Mouse (Mus musculus) CH12.LX (cell line): ENCODE results near the gene Psmd14. TPM values are rescaled to one million over a fixed set of nuclear protein-coding genes. Genes with fewer than 3 reads are reported as not detected.

Experiments
- DNase-seq: peaks from one replicate; pipeline ENCODE4 v3.0.0-alpha.2; 2013; ENCODE audit errors: extremely low read depth
- H3K27ac ChIP-seq: 2 replicates; pipeline ENCODE4 v1.5.1; 2012; ENCODE audit warnings: low read depth, mild to moderate bottlenecking, control low read depth, moderate library complexity; ENCODE audit not compliant: insufficient read depth
- H3K27me3 ChIP-seq: replicated peaks from 2 replicates; pipeline ENCODE3; 2012; ENCODE audit warnings: inconsistent platforms
- H3K36me3 ChIP-seq, 2 experiments: replicated peaks in 1 of 2; 2 replicates each; pipeline versions ENCODE3 to v1.6.1; 2012; ENCODE audit warnings: inconsistent platforms in 1 of 2, low read length in 1 of 2, mild to moderate bottlenecking in 1 of 2, mixed read lengths in 1 of 2, moderate library complexity in 1 of 2; ENCODE audit not compliant: control insufficient read depth in 1 of 2, insufficient read depth in 1 of 2
- H3K4me1 ChIP-seq, 2 experiments: 2 replicates each; pipeline ENCODE4 v1.6.1; 2012; ENCODE audit warnings: inconsistent platforms in 1 of 2, moderate library complexity in 1 of 2; ENCODE audit not compliant: insufficient read depth in 2 of 2, control insufficient read depth in 1 of 2
- H3K4me2 ChIP-seq: 2 replicates; pipeline ENCODE4 v1.6.1; 2012; ENCODE audit warnings: low read depth, mild to moderate bottlenecking, control low read depth; ENCODE audit not compliant: poor library complexity, insufficient read depth, severe bottlenecking
- H3K4me3 ChIP-seq, 3 experiments: fragments of 150-350 bp in 1 of 3; sonication (generic) in 1 of 3; replicated peaks in 1 of 3; 2 replicates each; pipeline versions ENCODE3 to v1.5.1; 2011 to 2012; ENCODE audit warnings: low read depth in 2 of 3, low read length in 2 of 3, mild to moderate bottlenecking in 2 of 3, moderate library complexity in 2 of 3, control low read depth in 1 of 3, improper control_type of control experiment in 1 of 3, inconsistent platforms in 1 of 3, mixed read lengths in 1 of 3; ENCODE audit not compliant: poor library complexity in 1 of 3
- H3K79me2 ChIP-seq: replicated peaks from 2 replicates; pipeline ENCODE4 v1.6.1; 2012; ENCODE audit warnings: mild to moderate bottlenecking, moderate library complexity; ENCODE audit not compliant: control insufficient read depth, poor library complexity, insufficient read depth, severe bottlenecking; ENCODE audit errors: extremely low read depth
- H3K9ac ChIP-seq: 2 replicates; pipeline ENCODE4 v1.6.1; 2012; ENCODE audit warnings: low read depth, mild to moderate bottlenecking, control low read depth, moderate library complexity; ENCODE audit not compliant: insufficient read depth
- H3K9me3 ChIP-seq: replicated peaks from 2 replicates; pipeline ENCODE3; 2012; ENCODE audit warnings: low read length, inconsistent platforms, mixed read lengths
- BHLHE40 ChIP-seq: IDR thresholded peaks from 2 replicates; pipeline ENCODE4 v1.6.1; 2011; ENCODE audit warnings: mild to moderate bottlenecking, low read depth, low read length, improper control_type of control experiment
- CHD1 ChIP-seq: IDR thresholded peaks from 2 replicates; pipeline ENCODE4 v1.6.1; 2012; ENCODE audit warnings: low read depth, low read length, improper control_type of control experiment, inconsistent platforms
- CHD2 ChIP-seq: IDR thresholded peaks from 2 replicates; pipeline ENCODE4 v1.6.1; 2011; ENCODE audit warnings: low read length, improper control_type of control experiment
- CTCF ChIP-seq, 2 experiments: IDR thresholded peaks in 1 of 2; conservative IDR thresholded peaks in 1 of 2; 2 replicates each; pipeline ENCODE4 v1.5.1; 2011 to 2012; ENCODE audit warnings: low read depth in 2 of 2, low read length in 2 of 2, improper control_type of control experiment in 1 of 2, inconsistent platforms in 1 of 2, mild to moderate bottlenecking in 1 of 2, moderate library complexity in 1 of 2
- E2F4 ChIP-seq: IDR thresholded peaks from 2 replicates; pipeline ENCODE4 v1.6.1; 2011; ENCODE audit warnings: low read depth, low read length, improper control_type of control experiment; ENCODE audit not compliant: insufficient replicate concordance
- ELF1 ChIP-seq: IDR thresholded peaks from 2 replicates; pipeline ENCODE4 v1.6.1; 2014; ENCODE audit warnings: low read depth, mild to moderate bottlenecking, inconsistent platforms, low read length, improper control_type of control experiment
- EP300 ChIP-seq: IDR thresholded peaks from 2 replicates; pipeline ENCODE4 v1.6.1; 2011; ENCODE audit warnings: low read length, improper control_type of control experiment
- ETS1 ChIP-seq: conservative IDR thresholded peaks from 2 replicates; pipeline ENCODE4 v1.6.1; 2012; ENCODE audit warnings: low read depth, mild to moderate bottlenecking, inconsistent platforms, low read length, improper control_type of control experiment, moderate library complexity
- HCFC1 ChIP-seq: IDR thresholded peaks from 2 replicates; pipeline ENCODE4 v1.6.1; 2012; ENCODE audit warnings: low read depth, mild to moderate bottlenecking, inconsistent platforms, low read length, improper control_type of control experiment
- IRF4 ChIP-seq: IDR thresholded peaks from 2 replicates; pipeline ENCODE4 v1.6.1; 2014; ENCODE audit warnings: low read depth, mild to moderate bottlenecking, inconsistent platforms, low read length, improper control_type of control experiment
- JUN ChIP-seq: IDR thresholded peaks from 2 replicates; pipeline ENCODE4 v1.6.1; 2011; ENCODE audit warnings: low read depth, mild to moderate bottlenecking, low read length, improper control_type of control experiment, moderate library complexity; ENCODE audit not compliant: insufficient read depth
- JUND ChIP-seq: conservative IDR thresholded peaks from 2 replicates; pipeline ENCODE4 v1.6.1; 2011; ENCODE audit warnings: low read depth, low read length, improper control_type of control experiment
- KAT2A ChIP-seq: IDR thresholded peaks from 2 replicates; pipeline ENCODE4 v1.6.1; 2012; ENCODE audit warnings: low read length, improper control_type of control experiment, inconsistent platforms; ENCODE audit not compliant: insufficient replicate concordance
- MAFK ChIP-seq: IDR thresholded peaks from 2 replicates; pipeline ENCODE4 v1.6.1; 2011; ENCODE audit warnings: low read length, improper control_type of control experiment; ENCODE audit not compliant: insufficient replicate concordance
- MAX ChIP-seq: IDR thresholded peaks from 2 replicates; pipeline ENCODE4 v1.6.1; 2011; ENCODE audit warnings: low read length, improper control_type of control experiment
- MAZ ChIP-seq: IDR thresholded peaks from 2 replicates; pipeline ENCODE4 v1.6.1; 2012; ENCODE audit warnings: low read depth, mild to moderate bottlenecking, inconsistent platforms, low read length, improper control_type of control experiment, moderate library complexity
- MEF2A ChIP-seq: IDR thresholded peaks from 2 replicates; pipeline ENCODE4 v1.6.1; 2014; ENCODE audit warnings: low read depth, mild to moderate bottlenecking, inconsistent platforms, low read length, improper control_type of control experiment, borderline replicate concordance
- MXI1 ChIP-seq: IDR thresholded peaks from 2 replicates; pipeline ENCODE4 v1.6.1; 2011; ENCODE audit warnings: mild to moderate bottlenecking, low read depth, low read length, improper control_type of control experiment
- MYC ChIP-seq: IDR thresholded peaks from 2 replicates; pipeline ENCODE4 v1.6.1; 2011; ENCODE audit warnings: low read depth, mild to moderate bottlenecking, improper control_type of control experiment, low read length
- NELFE ChIP-seq: IDR thresholded peaks from 2 replicates; pipeline ENCODE4 v1.6.1; 2011; ENCODE audit warnings: low read depth, low read length, improper control_type of control experiment
- NRF1 ChIP-seq: IDR thresholded peaks from 2 replicates; pipeline ENCODE4 v1.6.1; 2014; ENCODE audit warnings: low read depth, mild to moderate bottlenecking, inconsistent platforms, low read length, improper control_type of control experiment, moderate library complexity
- PAX5 ChIP-seq: IDR thresholded peaks from 2 replicates; pipeline ENCODE4 v1.6.1; 2012; ENCODE audit warnings: low read length, inconsistent platforms, mixed read lengths
- POLR2AphosphoS2 ChIP-seq: IDR thresholded peaks from 2 replicates; pipeline ENCODE4 v1.6.1; 2011; ENCODE audit warnings: low read depth, low read length, improper control_type of control experiment
- RAD21 ChIP-seq: IDR thresholded peaks from 2 replicates; pipeline ENCODE4 v1.6.1; 2011; ENCODE audit warnings: low read depth, mild to moderate bottlenecking, low read length, improper control_type of control experiment, moderate library complexity
- RCOR1 ChIP-seq: conservative IDR thresholded peaks from 2 replicates; pipeline ENCODE4 v1.6.1; 2012; ENCODE audit warnings: low read depth, mild to moderate bottlenecking, inconsistent platforms, low read length, improper control_type of control experiment
- SIN3A ChIP-seq: IDR thresholded peaks from 2 replicates; pipeline ENCODE4 v1.6.1; 2012; ENCODE audit warnings: low read length, improper control_type of control experiment, inconsistent platforms
- TBP ChIP-seq: conservative IDR thresholded peaks from 2 replicates; pipeline ENCODE4 v1.6.1; 2011; ENCODE audit warnings: low read depth, low read length, improper control_type of control experiment
- UBTF ChIP-seq: IDR thresholded peaks from 2 replicates; pipeline ENCODE4 v1.6.1; 2012; ENCODE audit warnings: low read depth, mild to moderate bottlenecking, inconsistent platforms, low read length, improper control_type of control experiment, moderate library complexity
- USF2 ChIP-seq: conservative IDR thresholded peaks from 2 replicates; pipeline ENCODE4 v1.6.1; 2011; ENCODE audit warnings: low read depth, low read length, improper control_type of control experiment
- ZC3H11A ChIP-seq: IDR thresholded peaks from 2 replicates; pipeline ENCODE4 v1.6.1; 2012; ENCODE audit warnings: low read depth, mild to moderate bottlenecking, inconsistent platforms, low read length, improper control_type of control experiment
- ZKSCAN1 ChIP-seq: IDR thresholded peaks from 2 replicates; pipeline ENCODE4 v1.6.1; 2012; ENCODE audit warnings: low read depth, inconsistent platforms, low read length, improper control_type of control experiment, borderline replicate concordance
- ZNF384 ChIP-seq: IDR thresholded peaks from 2 replicates; pipeline ENCODE4 v1.6.1; 2012; ENCODE audit warnings: low read depth, low read length, improper control_type of control experiment, inconsistent platforms
- dilution Hi-C: fragments of 300-500 bp; cut with MboI; formaldehyde crosslinking; loops from 2 replicates; pipeline ENCODE4 v1.14.3; 2020; ENCODE audit warnings: low sequenced_read_pairs; ENCODE audit not compliant: extremely low pct_unique_long_range_greater_than_20kb, extremely low pct_ligation_motif_present
- in situ Hi-C: fragments of 300-500 bp; cut with MboI; formaldehyde crosslinking; loops from 3 replicates; pipeline ENCODE4 v1.14.3; 2019; ENCODE audit warnings: low sequenced_read_pairs, low pct_ligation_motif_present, low pct_unique_long_range_greater_than_20kb, mixed read lengths
- polyA plus RNA-seq: library from polyadenylated mRNA; unstranded; fragments of >175 nt; gene quantifications from 2 replicates; pipeline ENCODE4 v1.2.1, GENCODE M21; 2012; ENCODE audit warnings: low read depth; ENCODE audit not compliant: insufficient read length
- total RNA-seq, 2 experiments: library from RNA; depleted of rRNA; stranded (reverse); fragments of 300-350 nt in 1 of 2; fragments of >200 nt in 1 of 2; gene quantifications; 2 replicates each; pipeline ENCODE4 v1.2.3; 2012 to 2014

Gene Psmd14
- total and polyA plus RNA-seq, 3 experiments: 159 to 418 (median 267) TPM

DNA sequence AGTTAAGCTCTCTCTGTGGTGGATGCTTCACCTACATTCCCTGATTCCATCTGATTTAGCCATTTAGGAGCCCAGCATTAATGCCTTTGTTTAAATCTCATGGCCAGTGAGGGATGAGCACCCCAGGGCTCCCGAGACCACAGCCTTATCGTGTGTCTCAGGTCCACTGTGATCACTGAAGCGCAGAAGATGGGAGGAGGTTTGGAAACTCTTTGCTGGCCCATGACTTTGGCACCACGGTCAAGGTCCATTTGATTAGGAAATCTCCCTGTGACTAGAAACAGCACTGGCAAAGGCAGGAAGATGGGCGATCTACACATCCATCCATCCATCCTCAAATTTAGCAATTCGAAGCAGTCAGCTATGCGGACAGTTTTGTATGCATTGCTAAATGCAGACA is 44.1 kb upstream of the Psmd14 start:
- H3K36me3 ChIP-seq: no peaks in the 10 kb centered on the region
- dilution Hi-C loops: no loop called here
- no peaks in the 10 kb centered on the region for H3K9me3 ChIP-seq
- TF ChIP-seq HCFC1 (no peak), ZNF384 (no peak), UBTF (no peak), USF2 (no peak), ZKSCAN1 (no peak), RAD21 (no peak), KAT2A (no peak), SIN3A (no peak), IRF4 (no peak), MAX (no peak), JUN (no peak), MYC (no peak), E2F4 (no peak), CHD1 (no peak), RCOR1 (no peak)
- no peak for DNase-seq
- H3K4me2 ChIP-seq: no peak overlapping the region
- no peak overlapping the region for H3K9ac ChIP-seq
- no peaks in the 10 kb centered on the region for H3K79me2 ChIP-seq
- H3K4me3 ChIP-seq: no peak overlapping the region
- H3K4me1 ChIP-seq: no peaks in the 10 kb centered on the region
- in situ Hi-C loops: loop anchor here (10.0 to 25.0 kb wide), 2 partner anchors 287 to 945 kb away; no protein-coding TSS in a partner anchor
- H3K27me3 ChIP-seq: no peaks in the 10 kb centered on the region
- H3K27ac ChIP-seq: no peak overlapping the region

DNA sequence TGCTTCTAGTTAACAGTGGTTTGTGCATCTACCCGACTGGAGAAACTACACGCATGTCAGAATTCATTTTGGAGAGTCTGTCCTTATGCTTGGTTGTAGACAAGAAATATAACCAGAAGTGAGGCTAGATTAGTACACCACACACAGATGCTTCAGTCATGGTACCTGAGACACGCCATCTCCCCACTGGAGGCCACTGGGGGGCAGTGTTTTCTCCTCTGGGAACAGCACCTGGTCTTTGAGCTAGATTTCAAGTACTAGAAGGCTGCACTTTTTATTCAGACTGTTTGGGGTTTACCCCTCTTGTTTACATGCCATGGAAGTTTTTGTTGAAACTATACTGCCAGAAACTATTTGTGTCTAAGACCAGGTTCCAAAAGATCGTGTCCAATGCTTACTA is 43.2 kb upstream of the Psmd14 start:
- Histone ChIP-seq H3K79me2 (no peaks in the 10 kb centered on the region), H3K9me3 (no peaks in the 10 kb centered on the region), H3K36me3 (no peaks in the 10 kb centered on the region), H3K4me3 (no peak overlapping the region), H3K9ac (no peak overlapping the region), H3K4me2 (no peak overlapping the region), H3K27ac (no peak overlapping the region), H3K4me1 (no peaks in the 10 kb centered on the region), H3K27me3 (no peaks in the 10 kb centered on the region)
- DNase-seq: peak; percentile 68
- in situ Hi-C loops (loop anchor here (10.0 to 25.0 kb wide), 2 partner anchors 287 to 944 kb away; no protein-coding TSS in a partner anchor), dilution Hi-C loops (no loop called here)
- TF ChIP-seq ELF1 (no peak), ZNF384 (no peak), BHLHE40 (no peak), CHD1 (no peak), MYC (no peak), JUND (no peak), TBP (no peak), USF2 (no peak), KAT2A (no peak), PAX5 (no peak), ZC3H11A (peak; percentile 58), CTCF (conservative IDR thresholded peaks at IDR 0.05 in 1 of 2, IDR thresholded peaks at IDR 0.05 in 1 of 2; ENCODE audit: low read depth in 2 of 2, low read length in 2 of 2) (peak; percentile 61 to 84), CHD2 (no peak), NRF1 (no peak), UBTF (no peak), ETS1 (no peak), MAFK (no peak), MEF2A (0 out of 2 replicates have a peak, but pooled peaks have one; percentile 14), MXI1 (no peak), HCFC1 (no peak), POLR2AphosphoS2 (no peak), EP300 (no peak), MAZ (no peak), IRF4 (0 out of 2 replicates have a peak, but pooled peaks have one; percentile 53), JUN (no peak), MAX (no peak), NELFE (no peak)
